Mouse (Mus musculus): Measurements from ENCODE around the gene Zbed3. TPM values are rescaled to one million over a fixed set of nuclear protein-coding genes. Genes with fewer than 3 reads are reported as not detected.

The Zbed3 gene
- polyA plus RNA-seq (2012; fragmentation: generic; extraction: Trizol) = 10 to 100 TPM in 1 of 2 experiments, 1 to 10 TPM in 1; 8.0 to 35.9 TPM

DNA sequence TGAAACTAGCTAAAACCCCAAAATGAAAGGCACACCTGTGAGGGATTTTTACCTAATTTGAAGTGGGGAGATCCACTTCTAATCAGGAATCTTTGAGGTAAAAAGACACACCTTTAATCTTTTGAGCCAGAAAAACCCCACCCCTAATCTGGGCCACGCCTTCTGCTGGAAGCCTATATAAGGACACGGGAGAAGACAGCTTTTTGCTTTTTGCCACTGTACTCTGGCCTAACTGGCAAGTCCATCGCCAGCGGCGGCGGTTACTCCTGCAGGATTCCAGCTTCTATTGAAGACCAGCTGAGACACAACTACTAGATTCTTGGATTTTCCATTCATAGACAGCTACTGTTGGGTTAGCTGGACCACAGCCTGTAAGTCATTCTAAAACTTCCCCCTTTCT lies at the start of gene Zbed3:
Zbed3 (plus strand) TSS at position 213 of the 400 bp plus-strand sequence.

DNA sequence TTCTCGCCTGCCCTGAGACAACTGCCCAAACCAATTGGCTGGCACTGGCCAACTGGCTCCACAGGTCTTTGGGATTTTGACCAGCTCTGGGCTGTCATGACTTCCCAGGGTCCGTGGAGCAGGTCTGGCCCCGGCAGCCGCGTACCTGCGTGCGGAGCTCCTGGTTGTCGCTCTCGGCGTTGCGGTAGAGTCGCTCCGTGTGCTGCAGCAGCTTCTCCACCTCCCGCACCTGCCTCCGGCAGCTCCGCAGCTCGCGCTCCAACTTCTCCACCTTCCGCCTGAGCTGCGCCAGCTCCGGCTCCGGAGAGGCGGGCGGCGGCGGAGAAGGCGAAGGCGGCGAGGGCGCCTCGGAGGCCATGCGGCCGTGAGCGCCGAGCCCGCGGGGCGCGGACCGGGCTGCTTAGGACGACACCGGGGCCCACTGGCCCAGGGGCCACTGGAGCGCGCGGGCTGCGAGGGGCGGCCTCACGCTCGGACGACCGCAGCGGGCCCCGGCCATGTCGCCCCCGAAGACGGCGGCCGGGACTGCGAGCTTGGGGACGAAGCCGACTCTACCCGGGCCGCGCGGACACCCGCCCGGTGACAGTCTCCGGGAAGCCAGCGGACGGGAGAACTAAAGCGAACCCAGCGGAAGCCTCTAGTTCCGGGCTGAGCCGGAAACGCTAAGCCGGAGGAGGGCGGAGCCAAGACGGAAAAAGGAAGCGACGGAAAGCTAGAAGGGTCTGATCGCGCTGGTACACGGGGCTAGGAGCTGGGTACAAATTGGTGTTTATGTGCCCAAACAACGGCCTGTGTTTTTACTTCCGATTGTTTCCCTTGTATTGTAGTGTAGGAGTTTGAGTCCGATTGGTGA lies 51.5 kb downstream of the Zbed3 start, which contains the start of gene Aggf1:
Aggf1 (minus strand) TSS at position 652 of the 853 bp plus-strand sequence.

Other genes starting within 250 kb of the Zbed3 start
- gene Pde8b, start 73.3 kb upstream of the Zbed3 start, polyA plus RNA-seq (2012; fragmentation: generic; extraction: Trizol) = under 1 TPM; 0.06 to 0.40 TPM
- 10 to 100 TPM in 1 of 2 experiments, 1 to 10 TPM in 1; 1.8 to 17.9 TPM for gene Aggf1, start 51.7 kb downstream of the Zbed3 start, polyA plus RNA-seq (2012; fragmentation: generic; extraction: Trizol)
- gene Crhbp, start 121.3 kb downstream of the Zbed3 start, polyA plus RNA-seq (2012; fragmentation: generic; extraction: Trizol) = not detected
- not detected for gene S100z, start 155.1 kb downstream of the Zbed3 start, polyA plus RNA-seq (2012; fragmentation: generic; extraction: Trizol)
- not detected for gene F2rl1, start 201.6 kb downstream of the Zbed3 start, polyA plus RNA-seq (2012; fragmentation: generic; extraction: Trizol)

All from C3H10T1/2 (cell line).